Mouse (Mus musculus) bone marrow macrophage, adult 2 months (primary cell): ENCODE measurements around the gene Trpm8. TPM values are rescaled to one million over a fixed set of nuclear protein-coding genes. Genes with fewer than 3 reads are reported as not detected.

Experiments
- H3K27ac ChIP-seq: 2 replicates; pipeline ENCODE4 v1.5.1; 2012; ENCODE audit warnings: low read depth, low read length; ENCODE audit not compliant: insufficient read depth
- H3K4me1 ChIP-seq: 2 replicates; pipeline ENCODE4 v1.6.1; 2012; ENCODE audit warnings: low read length; ENCODE audit not compliant: control insufficient read depth, insufficient read depth
- H3K4me3 ChIP-seq: 2 replicates; pipeline ENCODE4 v1.5.1; 2012; ENCODE audit warnings: mild to moderate bottlenecking, low read length, moderate library complexity; ENCODE audit not compliant: insufficient read depth
- CTCF ChIP-seq: IDR thresholded peaks from 2 replicates; pipeline ENCODE4 v1.5.1; 2012; ENCODE audit warnings: low read depth, mild to moderate bottlenecking, low read length, moderate library complexity
- POLR2A ChIP-seq: IDR thresholded peaks from 2 replicates; pipeline ENCODE4 v1.6.1; 2012; ENCODE audit warnings: mild to moderate bottlenecking, low read depth, low read length, borderline replicate concordance
- polyA plus RNA-seq: library from polyadenylated mRNA; stranded (reverse); fragments of >200 nt; gene quantifications from 2 replicates; pipeline ENCODE4 v1.2.4, GENCODE M21; 2012; ENCODE audit not compliant: missing spikeins, insufficient read depth, insufficient read length

The Trpm8 gene
- polyA plus RNA-seq, 1 experiment, result not detected

DNA sequence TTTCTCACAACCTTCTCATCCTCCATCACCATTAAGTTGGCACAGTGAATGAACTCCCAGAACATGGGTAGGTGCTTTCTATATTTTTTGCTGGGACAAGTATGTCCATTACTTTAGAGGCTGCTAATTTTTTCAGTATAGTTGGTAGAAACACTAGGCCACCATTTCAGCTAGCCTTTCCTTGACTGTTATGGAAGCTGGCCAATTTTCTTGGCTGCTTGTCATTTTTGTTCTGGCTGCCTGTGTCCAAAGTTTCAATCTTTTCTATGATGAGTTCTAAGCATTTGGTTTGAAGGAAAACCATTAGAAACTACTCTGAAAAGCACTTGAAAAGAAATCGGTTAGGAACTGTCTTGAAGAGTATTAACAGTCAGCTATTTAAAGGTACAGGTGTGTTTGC lies 101.0 kb downstream of the Trpm8 start:
- Histone ChIP-seq H3K4me1 (no peaks in the 10 kb centered on the region), H3K27ac (no peak overlapping the region), H3K4me3 (no peak overlapping the region)
- TF ChIP-seq POLR2A (no peak), CTCF (no peak)

DNA sequence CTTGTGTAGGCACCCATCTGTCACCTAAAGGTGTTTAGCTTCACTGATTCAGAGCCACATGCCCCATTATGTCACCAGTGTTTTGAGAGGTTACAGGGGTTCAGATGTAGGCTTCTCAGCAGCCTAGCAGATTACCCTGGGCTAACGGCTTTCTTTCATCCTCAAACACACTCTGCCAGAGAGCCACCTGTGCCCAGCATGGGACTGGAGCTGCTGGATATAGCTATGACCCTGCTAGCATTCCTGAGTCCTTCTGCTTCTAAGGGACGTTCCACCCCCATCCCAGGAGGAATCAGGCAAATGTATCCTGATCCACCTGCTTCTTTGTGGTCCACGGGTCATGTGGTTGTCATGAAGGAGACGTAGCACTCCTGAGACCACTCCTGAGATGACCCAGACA lies 114.2 kb downstream of the Trpm8 start:
- Histone ChIP-seq H3K27ac (no peak overlapping the region), H3K4me3 (no peak overlapping the region), H3K4me1 (no peaks in the 10 kb centered on the region)
- no peak for TF ChIP-seq CTCF
- TF ChIP-seq POLR2A, result no peak

DNA sequence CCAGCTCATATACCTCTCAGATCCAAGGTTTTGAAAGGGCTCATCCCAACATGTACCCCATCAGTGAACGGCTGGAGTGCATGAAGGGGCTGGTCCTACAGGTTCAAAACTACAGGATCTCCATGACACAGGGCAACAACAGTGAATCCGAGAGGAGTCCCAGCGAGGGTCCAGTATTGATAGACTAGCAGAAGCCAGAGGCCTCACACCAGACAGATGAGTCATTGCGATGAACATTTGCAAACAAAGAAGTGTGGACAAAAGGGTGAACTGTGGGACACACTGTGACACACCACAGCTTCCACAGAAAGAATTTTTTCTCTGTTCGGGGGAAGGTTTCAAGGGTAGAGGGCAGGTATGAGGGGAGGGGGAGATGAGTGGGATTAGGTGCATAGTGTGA lies 115.9 kb downstream of the Trpm8 start:
- no peak for TF ChIP-seq POLR2A
- TF ChIP-seq CTCF, result no peak
- no peak overlapping the region for H3K4me3 ChIP-seq
- no peak overlapping the region for H3K27ac ChIP-seq
- H3K4me1 ChIP-seq, result no peaks in the 10 kb centered on the region

DNA sequence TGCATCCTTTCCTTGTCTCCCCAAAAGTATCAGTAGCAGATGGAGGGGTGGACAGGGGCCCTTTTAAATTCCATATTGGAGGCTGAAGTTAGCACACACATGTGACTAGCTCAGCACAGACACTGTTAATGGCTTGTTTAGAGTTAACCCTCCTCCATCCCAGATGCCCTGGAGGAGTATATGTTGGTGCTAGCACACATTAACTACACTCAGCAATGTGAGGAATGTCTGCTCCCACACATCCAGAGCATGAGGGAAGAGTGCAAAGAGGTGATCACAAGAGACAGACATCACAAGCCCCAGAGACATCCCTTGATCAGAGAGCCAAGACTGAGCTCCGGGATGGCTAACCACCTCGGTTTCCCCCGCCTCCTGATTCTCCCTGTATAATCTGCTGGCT lies 125.9 kb downstream of the Trpm8 start:
- TF ChIP-seq CTCF (no peak), POLR2A (no peak)

DNA sequence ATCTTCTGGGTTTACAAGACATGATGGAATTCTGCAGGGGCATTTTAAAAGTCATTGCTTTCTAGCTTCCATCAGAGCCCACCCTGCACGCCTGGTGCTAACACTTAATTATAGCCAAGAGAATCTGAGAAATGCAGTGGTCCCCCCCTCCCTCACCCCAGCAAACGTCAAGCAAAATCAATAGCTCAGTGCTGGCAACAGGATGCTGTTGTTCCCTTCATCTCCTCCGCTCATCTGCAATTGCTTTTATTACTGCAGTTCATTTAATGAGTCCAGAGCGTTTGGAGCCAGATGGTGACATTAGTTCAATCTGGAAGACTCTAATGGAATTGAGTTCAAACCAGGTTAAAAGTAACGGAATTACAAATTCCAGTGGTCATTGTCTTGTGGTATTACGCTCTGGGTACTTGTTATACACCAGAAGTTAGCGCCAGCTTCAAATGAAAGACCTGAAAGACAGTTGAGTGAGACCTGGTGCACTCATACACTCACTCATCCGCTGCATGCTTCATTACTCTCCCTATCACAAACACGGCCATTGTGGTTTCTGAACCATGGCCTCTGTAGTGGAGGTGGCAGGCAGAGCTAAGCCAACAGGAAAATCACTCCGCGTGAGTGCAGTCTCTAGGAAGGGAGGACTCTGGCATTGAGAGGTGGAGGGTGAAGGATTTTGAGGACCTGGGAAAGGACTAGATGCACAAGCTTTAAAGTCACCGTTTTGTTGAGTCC lies 128.8 kb downstream of the Trpm8 start:
- Histone ChIP-seq H3K27ac (no peak overlapping the region), H3K4me1 (peaks cover 4% of the 10 kb centered on the region), H3K4me3 (no peak overlapping the region)
- TF ChIP-seq POLR2A, result no peak
- TF ChIP-seq CTCF, result no peak

More for the DNA sequence above, 125.9 kb downstream of the Trpm8 start:
- Histone ChIP-seq H3K27ac (no peak overlapping the region), H3K4me3 (no peak overlapping the region), H3K4me1 (peaks cover 4% of the 10 kb centered on the region)

DNA sequence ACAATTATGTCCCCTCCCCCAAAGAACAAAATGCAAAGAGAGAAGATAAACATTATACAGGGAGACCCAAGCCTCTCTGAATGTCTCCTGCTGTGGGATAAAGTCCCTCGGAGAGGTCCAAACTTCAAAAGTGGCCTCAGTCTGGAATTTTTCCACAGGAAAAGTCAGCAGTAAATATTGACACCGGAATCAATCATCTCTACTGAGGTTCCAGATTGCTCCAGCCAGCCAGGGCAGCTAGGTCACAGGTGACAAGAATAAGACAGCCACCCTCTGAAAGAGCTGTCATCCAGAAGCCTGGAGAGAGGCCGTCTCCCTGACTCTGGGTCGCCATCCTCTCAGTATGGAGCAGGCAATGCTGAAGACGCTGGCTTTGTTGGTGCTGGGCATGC lies 129.3 kb downstream of the Trpm8 start, which contains the start of gene Spp2:
Gene Spp2, plus strand, starts transcription at position 155 of the 392 bp plus-strand sequence.
- Histone ChIP-seq H3K4me3 (no peak within 1 kb of the TSS), H3K4me1 (peaks cover 4% of the 10 kb centered on the region), H3K27ac (no peak within 1 kb of the TSS)
- no peak for TF ChIP-seq POLR2A
- no peak for TF ChIP-seq CTCF

DNA sequence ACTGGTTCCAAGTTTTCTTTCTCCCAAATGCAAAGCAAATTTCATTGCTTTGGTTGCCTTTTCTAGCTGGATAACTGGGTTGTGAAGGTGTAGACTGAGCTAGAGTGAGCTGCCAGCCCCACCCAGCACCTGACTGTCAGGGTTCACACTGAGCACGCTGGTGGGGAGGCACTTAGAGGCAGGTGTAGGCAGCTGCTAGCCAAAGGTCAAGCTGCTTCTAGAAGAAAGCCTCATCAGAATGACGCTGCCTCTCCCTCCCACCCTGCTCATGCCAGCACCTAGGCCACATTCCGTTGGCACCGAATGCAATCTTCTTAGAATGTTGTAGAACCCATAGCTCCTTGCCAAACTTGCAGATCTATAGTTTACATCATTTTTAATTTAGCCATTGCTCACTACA lies 130.9 kb downstream of the Trpm8 start:
- no peak overlapping the region for H3K4me3 ChIP-seq
- no peak overlapping the region for H3K27ac ChIP-seq
- no peak for TF ChIP-seq CTCF
- no peak for TF ChIP-seq POLR2A
- H3K4me1 ChIP-seq, result peaks cover 4% of the 10 kb centered on the region

DNA sequence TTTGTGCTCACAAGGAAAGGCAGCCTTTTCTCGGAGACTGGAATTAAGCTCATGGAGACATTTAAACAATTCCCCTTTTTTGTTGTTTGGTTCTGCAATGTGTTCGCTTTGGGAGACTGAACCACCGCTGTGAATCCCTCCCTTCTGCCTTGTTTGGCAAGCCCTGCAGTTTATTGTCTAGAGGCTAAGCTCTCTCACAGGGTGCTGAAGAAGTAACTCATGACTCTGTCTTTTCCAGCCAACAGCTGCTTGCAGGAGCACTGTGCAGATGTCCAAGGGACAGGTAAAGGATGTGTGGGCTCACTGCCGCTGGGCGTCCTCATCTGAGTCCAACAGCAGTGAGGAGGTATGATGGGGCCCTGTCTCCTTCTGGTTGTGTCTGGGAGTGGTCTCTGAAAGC lies 134.6 kb downstream of the Trpm8 start:
- no peak overlapping the region for H3K4me3 ChIP-seq
- no peak for TF ChIP-seq POLR2A
- TF ChIP-seq CTCF, result no peak
- H3K4me1 ChIP-seq, result no peaks in the 10 kb centered on the region
- H3K27ac ChIP-seq, result no peak overlapping the region

DNA sequence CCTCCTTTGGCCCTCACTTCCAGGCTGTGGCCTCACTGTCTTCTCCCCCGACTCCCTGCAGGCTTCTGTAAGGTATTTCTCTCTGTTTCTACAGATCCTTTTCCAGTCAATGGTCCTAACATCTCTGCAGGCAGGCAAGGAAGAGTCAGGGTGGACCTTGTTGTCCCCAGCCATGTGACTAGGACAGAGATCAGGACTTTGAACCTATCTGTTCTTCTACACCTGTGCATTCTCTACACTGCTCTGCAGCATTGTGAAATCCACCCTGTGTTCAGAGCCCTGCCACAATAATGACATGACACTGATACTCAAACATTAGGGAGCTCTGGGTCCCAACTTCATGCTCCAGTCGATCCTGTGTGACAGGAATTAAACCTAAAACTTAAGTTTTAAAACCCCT lies 141.5 kb downstream of the Trpm8 start:
- TF ChIP-seq CTCF (no peak), POLR2A (no peak)
- Histone ChIP-seq H3K27ac (no peak overlapping the region), H3K4me1 (no peaks in the 10 kb centered on the region), H3K4me3 (no peak overlapping the region)

DNA sequence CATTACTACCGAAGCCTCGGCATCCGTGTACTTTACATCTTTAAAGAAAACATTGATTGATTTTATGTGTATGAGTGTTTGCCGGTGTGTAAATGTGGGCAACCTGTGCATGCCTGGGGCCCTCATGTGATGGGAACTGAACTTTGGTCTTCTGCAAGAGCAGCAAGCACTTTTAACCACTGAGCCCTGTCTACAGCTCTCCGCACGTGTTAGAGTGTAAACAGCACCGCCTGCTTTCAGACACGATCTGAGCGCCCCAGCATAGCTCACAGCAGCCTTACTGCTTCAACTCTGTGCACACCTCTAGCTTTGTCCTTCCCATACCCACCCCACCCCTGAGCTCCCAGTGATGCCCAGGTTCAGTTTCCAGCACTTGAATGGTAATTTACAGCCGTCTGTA lies 144.6 kb downstream of the Trpm8 start:
- H3K4me1 ChIP-seq, result no peaks in the 10 kb centered on the region
- no peak overlapping the region for H3K27ac ChIP-seq
- no peak overlapping the region for H3K4me3 ChIP-seq
- TF ChIP-seq POLR2A (no peak), CTCF (no peak)
